Mouse (Mus musculus): ENCODE measurements around the gene D3Ertd254e. TPM values are rescaled to one million over a fixed set of nuclear protein-coding genes. Genes with fewer than 3 reads are reported as not detected.

The D3Ertd254e gene
- 7.5 TPM for polyA plus RNA-seq (2017; shearing (Covaris generic))

GRCm38 (mm10) chr3:36150934-36151686, at the start of gene D3Ertd254e:
Gene D3Ertd254e, plus strand, starts transcription at chr3:36151017.

Other genes with a start within 250 kb of the D3Ertd254e start
- gene Dcun1d1, start 213.6 kb upstream of the D3Ertd254e start, polyA plus RNA-seq (2017; shearing (Covaris generic)) = 82.0 TPM
- 32.9 TPM for gene Mccc1, start 150.3 kb upstream of the D3Ertd254e start, polyA plus RNA-seq (2017; shearing (Covaris generic))
- not detected for gene Ccdc144b, start 97.5 kb upstream of the D3Ertd254e start, polyA plus RNA-seq (2017; shearing (Covaris generic))
- 55.1 TPM for gene Acad9, start 85.0 kb upstream of the D3Ertd254e start, polyA plus RNA-seq (2017; shearing (Covaris generic))
- not detected for gene Qrfpr, start 71.3 kb downstream of the D3Ertd254e start, polyA plus RNA-seq (2017; shearing (Covaris generic))

Data from CD4-positive, CD25-positive, alpha-beta regulatory T cell, adult 9 weeks (primary cell).